Mouse (Mus musculus): ENCODE results near the gene Efcab9. TPM values are rescaled to one million over a fixed set of nuclear protein-coding genes. Genes with fewer than 3 reads are reported as not detected.

Gene Efcab9
- polyA plus RNA-seq, 1 experiment from 2014 or later, result 0.29 TPM

GRCm38 (mm10) chr11:32487501-32487900 lies 44.4 kb downstream of the Efcab9 start:
- WGBS, result 90% methylated on average over 3 of the region's 3 CpGs
- ATAC-seq (replicated peaks; ENCODE audit: low FRiP score), result no peak
- Histone ChIP-seq H3K9me3 (ENCODE audit: control insufficient read depth, low read length) (no peaks in the 10 kb centered on the region), H3K4me1 (replicated peaks; ENCODE audit: control insufficient read depth, insufficient read depth, low read length) (no peaks in the 10 kb centered on the region), H3K4me3 (ENCODE audit: low read depth, low read length) (no peak overlapping the region), H3K4me2 (ENCODE audit: low read depth, low read length, severe bottlenecking) (no peak overlapping the region), H3K9ac (ENCODE audit: low read length) (no peak overlapping the region), H3K27ac (ENCODE audit: low read depth, low read length) (no peak overlapping the region), H3K36me3 (ENCODE audit: control insufficient read depth, insufficient read depth, low read length) (no peaks in the 10 kb centered on the region; the same call in 1 of the 2 replicates), H3K27me3 (ENCODE audit: control insufficient read depth, insufficient read depth, low read length) (no peaks in the 10 kb centered on the region)
- no peak for DNase-seq (ENCODE audit: low spot score)

GRCm38 (mm10) chr11:32486621-32487020 lies 45.3 kb downstream of the Efcab9 start:
- no peak overlapping the region for H3K27ac ChIP-seq (ENCODE audit: low read depth, low read length)
- no peaks in the 10 kb centered on the region for H3K27me3 ChIP-seq (ENCODE audit: control insufficient read depth, insufficient read depth, low read length)
- no peak overlapping the region for H3K9ac ChIP-seq (ENCODE audit: low read length)
- 78% methylated on average over 3 of the region's 3 CpGs for WGBS
- H3K36me3 ChIP-seq (ENCODE audit: control insufficient read depth, insufficient read depth, low read length), result no peaks in the 10 kb centered on the region; the same call in 1 of the 2 replicates
- no peaks in the 10 kb centered on the region for H3K4me1 ChIP-seq (replicated peaks; ENCODE audit: control insufficient read depth, insufficient read depth, low read length)
- H3K4me3 ChIP-seq (ENCODE audit: low read depth, low read length), result no peak overlapping the region
- no peak overlapping the region for H3K4me2 ChIP-seq (ENCODE audit: low read depth, low read length, severe bottlenecking)
- no peaks in the 10 kb centered on the region for H3K9me3 ChIP-seq (ENCODE audit: control insufficient read depth, low read length)
- no peak for ATAC-seq (replicated peaks; ENCODE audit: low FRiP score)
- no peak for DNase-seq (ENCODE audit: low spot score)

GRCm38 (mm10) chr11:32485290-32485689 lies 46.6 kb downstream of the Efcab9 start:
- H3K4me3 ChIP-seq (ENCODE audit: low read depth, low read length), result no peak overlapping the region
- H3K36me3 ChIP-seq (ENCODE audit: control insufficient read depth, insufficient read depth, low read length), result no peaks in the 10 kb centered on the region; the same call in 1 of the 2 replicates
- no peaks in the 10 kb centered on the region for H3K27me3 ChIP-seq (ENCODE audit: control insufficient read depth, insufficient read depth, low read length)
- H3K4me2 ChIP-seq (ENCODE audit: low read depth, low read length, severe bottlenecking), result no peak overlapping the region
- H3K9ac ChIP-seq (ENCODE audit: low read length), result no peak overlapping the region
- ATAC-seq (replicated peaks; ENCODE audit: low FRiP score) (no peak), DNase-seq (ENCODE audit: low spot score) (no peak)
- H3K9me3 ChIP-seq (ENCODE audit: control insufficient read depth, low read length), result no peaks in the 10 kb centered on the region
- H3K27ac ChIP-seq (ENCODE audit: low read depth, low read length), result no peak overlapping the region
- H3K4me1 ChIP-seq (replicated peaks; ENCODE audit: control insufficient read depth, insufficient read depth, low read length), result no peaks in the 10 kb centered on the region
- WGBS, result 75% methylated on average over 3 of the region's 3 CpGs

- WGBS, result 80% methylated on average over 2 of the region's 2 CpGs
- no peaks in the 10 kb centered on the region for H3K27me3 ChIP-seq (ENCODE audit: control insufficient read depth, insufficient read depth, low read length)
- DNase-seq (ENCODE audit: low spot score), result no peak
Measured at GRCm38 (mm10) chr11:32481525-32481924, 50.4 kb downstream of the Efcab9 start.

GRCm38 (mm10) chr11:32475487-32476236 lies 56.2 kb downstream of the Efcab9 start:
- Histone ChIP-seq H3K27me3 (ENCODE audit: control insufficient read depth, insufficient read depth, low read length) (no peaks in the 10 kb centered on the region), H3K9ac (ENCODE audit: low read length) (no peak overlapping the region), H3K4me2 (ENCODE audit: low read depth, low read length, severe bottlenecking) (no peak overlapping the region), H3K4me1 (replicated peaks; ENCODE audit: control insufficient read depth, insufficient read depth, low read length) (no peaks in the 10 kb centered on the region), H3K9me3 (ENCODE audit: control insufficient read depth, low read length) (no peaks in the 10 kb centered on the region), H3K36me3 (ENCODE audit: control insufficient read depth, insufficient read depth, low read length) (no peaks in the 10 kb centered on the region), H3K4me3 (ENCODE audit: low read depth, low read length) (no peak overlapping the region), H3K27ac (ENCODE audit: low read depth, low read length) (no peak overlapping the region)
- no peak for DNase-seq (ENCODE audit: low spot score)
- no peak for ATAC-seq (replicated peaks; ENCODE audit: low FRiP score)
- 83% methylated on average over 5 of the region's 5 CpGs for WGBS

More at GRCm38 (mm10) chr11:32481525-32481924, 50.4 kb downstream of the Efcab9 start:
- H3K4me3 ChIP-seq (ENCODE audit: low read depth, low read length), result no peak overlapping the region
- no peak for ATAC-seq (replicated peaks; ENCODE audit: low FRiP score)
- H3K36me3 ChIP-seq (ENCODE audit: control insufficient read depth, insufficient read depth, low read length), result no peaks in the 10 kb centered on the region
- H3K4me2 ChIP-seq (ENCODE audit: low read depth, low read length, severe bottlenecking), result no peak overlapping the region
- no peak overlapping the region for H3K27ac ChIP-seq (ENCODE audit: low read depth, low read length)
- no peak overlapping the region for H3K9ac ChIP-seq (ENCODE audit: low read length)
- no peaks in the 10 kb centered on the region for H3K4me1 ChIP-seq (replicated peaks; ENCODE audit: control insufficient read depth, insufficient read depth, low read length)
- H3K9me3 ChIP-seq (ENCODE audit: control insufficient read depth, low read length), result no peaks in the 10 kb centered on the region

- no peaks in the 10 kb centered on the region for H3K27me3 ChIP-seq (ENCODE audit: control insufficient read depth, insufficient read depth, low read length)
Measured at GRCm38 (mm10) chr11:32474725-32475124, 57.2 kb downstream of the Efcab9 start.

More at GRCm38 (mm10) chr11:32474725-32475124, 57.2 kb downstream of the Efcab9 start:
- ATAC-seq (replicated peaks; ENCODE audit: low FRiP score), result no peak
- DNase-seq (ENCODE audit: low spot score), result no peak
- no peak overlapping the region for H3K4me3 ChIP-seq (ENCODE audit: low read depth, low read length)
- no peaks in the 10 kb centered on the region for H3K9me3 ChIP-seq (ENCODE audit: control insufficient read depth, low read length)
- no peak overlapping the region for H3K9ac ChIP-seq (ENCODE audit: low read length)
- no peak overlapping the region for H3K4me2 ChIP-seq (ENCODE audit: low read depth, low read length, severe bottlenecking)
- WGBS, result 94% methylated on average over 3 of the region's 3 CpGs
- no peak overlapping the region for H3K27ac ChIP-seq (ENCODE audit: low read depth, low read length)
- no peaks in the 10 kb centered on the region for H3K36me3 ChIP-seq (ENCODE audit: control insufficient read depth, insufficient read depth, low read length)
- no peaks in the 10 kb centered on the region; the same call in 1 of the 2 replicates for H3K4me1 ChIP-seq (replicated peaks; ENCODE audit: control insufficient read depth, insufficient read depth, low read length)

Other genes starting within 250 kb of the Efcab9 start
- gene Hba-a1, start 248.6 kb downstream of the Efcab9 start, polyA plus RNA-seq (2014; fragmentation: Nextera tagmentation; extraction: Ambion mirVana), result 3,025 and 3,069 TPM in 2 replicates
- gene Hbq1b, start 245.1 kb downstream of the Efcab9 start, polyA plus RNA-seq (2014; fragmentation: Nextera tagmentation; extraction: Ambion mirVana), result 5.8 and 6.3 TPM in 2 replicates
- 5,773 and 5,896 TPM in 2 replicates for gene Hba-a2, start 235.6 kb downstream of the Efcab9 start, polyA plus RNA-seq (2014; fragmentation: Nextera tagmentation; extraction: Ambion mirVana)
- not detected in 2 replicates for gene Hbq1a, start 232.0 kb downstream of the Efcab9 start, polyA plus RNA-seq (2014; fragmentation: Nextera tagmentation; extraction: Ambion mirVana)
- gene Sh3pxd2b, start 184.3 kb downstream of the Efcab9 start, polyA plus RNA-seq (2014; fragmentation: Nextera tagmentation; extraction: Ambion mirVana), result 27.7 and 28.4 TPM in 2 replicates
- 72.2 and 79.6 TPM in 2 replicates for gene Ubtd2, start 76.7 kb downstream of the Efcab9 start, polyA plus RNA-seq (2014; fragmentation: Nextera tagmentation; extraction: Ambion mirVana)
- 1.4 and 1.8 TPM in 2 replicates for gene Stk10, start 1.2 kb upstream of the Efcab9 start, polyA plus RNA-seq (2014; fragmentation: Nextera tagmentation; extraction: Ambion mirVana)
- 95.8 and 104 TPM in 2 replicates for gene Fbxw11, start 110.6 kb upstream of the Efcab9 start, polyA plus RNA-seq (2014; fragmentation: Nextera tagmentation; extraction: Ambion mirVana)